Mouse (Mus musculus) bone marrow macrophage, adult 2 months (primary cell): ENCODE data around the gene Rbm8a.

Experiments
- CTCF ChIP-seq: IDR thresholded peaks from 2 replicates; pipeline ENCODE4 v1.5.1; 2012; ENCODE audit warnings: low read depth, mild to moderate bottlenecking, low read length, moderate library complexity
- POLR2A ChIP-seq: IDR thresholded peaks from 2 replicates; pipeline ENCODE4 v1.6.1; 2012; ENCODE audit warnings: mild to moderate bottlenecking, low read depth, low read length, borderline replicate concordance

DNA sequence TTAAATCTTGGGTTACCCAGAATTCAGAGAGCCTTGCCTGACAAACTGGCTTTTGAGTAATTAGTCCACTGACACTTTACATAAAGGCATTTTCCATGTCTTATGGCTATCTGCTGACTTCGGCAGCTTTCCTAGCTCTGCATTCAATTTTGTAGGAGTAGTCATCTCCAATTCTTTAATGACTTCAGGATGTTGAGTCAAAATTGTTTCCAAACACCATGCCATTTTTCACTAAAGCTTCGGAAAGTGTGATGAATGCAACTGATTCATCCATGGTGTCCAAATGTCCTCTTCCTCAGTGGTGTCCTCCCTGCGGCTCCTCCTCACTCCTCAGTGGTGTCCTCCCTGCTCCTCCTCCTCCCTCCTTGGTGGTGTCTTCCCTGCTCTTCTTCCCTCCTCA, 11.8 kb upstream of the Rbm8a start:
- no peak for TF ChIP-seq POLR2A
- no peak for TF ChIP-seq CTCF
